Mouse (Mus musculus): Measurements from ENCODE around the gene Fcer2a. TPM values are rescaled to one million over a fixed set of nuclear protein-coding genes. Genes with fewer than 3 reads are reported as not detected.

Gene Fcer2a
- total RNA-seq, 2 experiments from 2014 or later = 0.34 TPM; not detected in 1

DNA sequence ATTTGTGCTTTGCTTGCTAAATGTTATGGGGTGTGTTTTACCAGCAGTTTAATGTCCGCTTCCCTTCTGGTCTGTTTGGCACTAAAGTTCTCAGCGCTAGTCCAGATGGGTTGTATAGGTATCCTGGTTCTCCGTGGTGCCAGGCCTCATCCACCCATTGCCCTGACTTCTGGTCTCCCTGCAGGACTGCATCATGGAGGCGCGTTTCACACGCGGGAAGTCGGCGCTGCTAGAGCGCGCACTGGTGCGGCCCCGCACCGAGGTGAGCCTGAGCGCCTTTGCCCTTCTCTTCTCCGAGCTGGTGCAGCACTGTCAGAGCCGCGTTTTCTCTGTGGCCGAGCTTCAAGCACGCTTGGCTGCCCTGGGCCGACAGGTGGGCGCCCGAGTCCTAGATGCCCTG lies 15.1 kb downstream of the Fcer2a start:
- no peak for DNase-seq
- intact Hi-C loops (cut with DNase I) = loop anchor here (5.0 to 10.0 kb wide), 3 partner anchors 57 to 324 kb away; partner anchors contain the start of genes A430078G23Rik, Pet100, Pex11g and Xab2

GRCm38 (mm10) chr8:3676993-3677579 lies 16.9 kb downstream of the Fcer2a start:
- intact Hi-C loops (cut with DNase I) = loop anchor here (5.0 to 10.0 kb wide), 3 partner anchors 55 to 322 kb away; partner anchors contain the start of genes A430078G23Rik, Pet100, Pex11g and Xab2
- DNase-seq = peak in 1 of 2 experiments; percentile 10

GRCm38 (mm10) chr8:3676131-3676992 lies 17.6 kb downstream of the Fcer2a start, which contains the start of gene Trappc5:
Trappc5 (plus strand) TSS chr8:3676299.
- intact Hi-C loops (cut with DNase I) = loop anchor here (5.0 to 10.0 kb wide), 3 partner anchors 54 to 322 kb away; partner anchors contain the start of genes A430078G23Rik, Pet100, Pex11g and Xab2
- DNase-seq = peak; percentile 94 to 96

DNA sequence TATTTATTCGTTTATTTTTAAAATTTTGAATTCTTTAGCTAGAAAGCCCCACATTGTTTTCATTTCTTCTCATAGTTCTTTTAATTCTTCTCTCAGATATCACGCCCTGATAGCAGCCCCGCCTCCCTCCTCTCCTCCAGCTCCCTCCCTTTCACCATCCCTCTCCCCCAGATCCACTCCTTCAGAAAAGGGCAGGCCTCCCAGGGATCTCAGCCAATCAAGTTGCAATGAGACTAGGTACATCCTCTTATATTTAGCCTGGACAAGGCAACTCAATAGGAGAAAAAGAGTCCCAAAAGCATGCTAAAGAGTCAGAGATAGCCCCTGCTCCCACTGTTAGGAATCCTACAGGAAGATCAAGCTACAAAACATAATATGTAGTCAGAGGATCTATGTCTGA lies 19.3 kb downstream of the Fcer2a start:
- intact Hi-C loops (cut with DNase I) = loop anchor here (5.0 to 10.0 kb wide), 3 partner anchors 52 to 320 kb away; partner anchors contain the start of genes A430078G23Rik, Pet100, Pex11g and Xab2
- no peak for DNase-seq

DNA sequence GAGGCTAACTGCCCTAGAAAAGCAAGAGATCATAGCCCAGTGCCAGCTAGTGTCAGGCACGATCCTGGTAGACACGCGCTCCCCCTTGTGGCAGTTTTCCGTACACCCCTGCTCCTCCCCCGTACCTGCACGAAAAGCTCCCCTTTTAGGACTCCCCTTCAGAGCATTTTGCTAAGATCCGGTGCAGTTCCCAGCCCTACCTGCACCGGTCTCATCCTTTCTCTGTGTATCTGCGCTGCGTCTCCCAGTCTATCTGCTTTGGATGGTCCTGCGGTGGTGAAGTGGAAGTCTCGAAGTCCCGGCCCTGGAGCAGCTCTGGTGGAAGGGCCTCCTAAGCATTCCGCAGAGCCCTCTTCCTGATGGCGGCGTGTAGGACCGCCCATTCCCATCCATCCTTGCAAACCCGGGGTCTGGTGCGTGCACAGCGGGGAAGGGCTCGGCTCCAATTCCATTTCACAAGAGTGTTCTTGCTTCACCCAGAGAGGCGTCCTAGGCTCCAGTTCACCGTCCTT lies 21.9 kb downstream of the Fcer2a start, which contains the start of gene Fcor:
TSS of gene Fcor (minus strand) at position 383 of the 512 bp plus-strand sequence.
- DNase-seq = peak; percentile 78 to 88
- intact Hi-C loops (cut with DNase I) = loop anchor here (1.0 to 10.0 kb wide), 3 partner anchors 113 to 317 kb away; partner anchors contain the start of genes A430078G23Rik and Pex11g

DNA sequence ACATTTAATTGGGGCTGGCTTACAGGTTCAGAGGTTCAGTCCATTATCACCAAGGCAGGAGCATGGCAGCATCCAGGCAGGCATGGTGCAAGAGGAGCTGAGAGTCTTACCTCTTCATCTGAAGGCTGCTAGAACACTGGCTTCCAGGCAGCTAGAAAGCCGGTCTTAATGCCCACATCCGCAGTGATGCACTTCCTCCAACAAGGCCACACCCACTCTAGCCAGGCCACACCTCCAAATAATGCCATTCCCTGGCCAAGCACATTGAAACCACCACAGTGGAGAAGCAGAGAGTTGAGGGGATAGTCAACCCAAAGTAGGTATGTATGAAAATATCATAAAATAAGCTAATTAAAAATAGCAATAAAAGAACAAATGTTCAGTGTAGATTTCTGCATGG lies 23.6 kb downstream of the Fcer2a start:
- DNase-seq = no peak
- intact Hi-C loops (cut with DNase I) = loop anchor here (10.0 kb wide), 2 partner anchors 206 to 316 kb away; partner anchors contain the start of genes A430078G23Rik and Pex11g

DNA sequence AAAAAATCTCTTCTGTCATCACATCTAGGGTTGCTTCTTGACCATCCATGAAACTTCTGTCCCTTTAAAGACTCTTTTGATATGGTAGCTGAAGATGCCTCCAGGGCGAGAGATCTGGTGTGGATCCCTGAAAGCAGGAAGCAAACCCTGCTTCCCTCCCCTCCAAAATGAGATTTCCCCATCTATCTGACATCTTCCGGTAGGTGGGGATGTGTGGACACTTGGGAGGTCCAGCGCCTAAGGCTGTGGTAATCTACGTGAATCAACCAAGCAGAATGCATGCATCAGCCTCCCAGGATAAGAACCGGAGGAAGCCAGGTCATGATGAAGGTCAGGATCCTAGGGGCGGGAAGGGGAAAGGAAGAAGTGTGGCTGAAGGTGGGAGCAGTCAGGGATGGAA lies 28.5 kb downstream of the Fcer2a start, which contains the start of gene Mcemp1:
TSS of gene Mcemp1 (plus strand) at position 248 of the 400 bp plus-strand sequence.
- intact Hi-C loops (cut with DNase I) = no loop called here
- no peak for DNase-seq

DNA sequence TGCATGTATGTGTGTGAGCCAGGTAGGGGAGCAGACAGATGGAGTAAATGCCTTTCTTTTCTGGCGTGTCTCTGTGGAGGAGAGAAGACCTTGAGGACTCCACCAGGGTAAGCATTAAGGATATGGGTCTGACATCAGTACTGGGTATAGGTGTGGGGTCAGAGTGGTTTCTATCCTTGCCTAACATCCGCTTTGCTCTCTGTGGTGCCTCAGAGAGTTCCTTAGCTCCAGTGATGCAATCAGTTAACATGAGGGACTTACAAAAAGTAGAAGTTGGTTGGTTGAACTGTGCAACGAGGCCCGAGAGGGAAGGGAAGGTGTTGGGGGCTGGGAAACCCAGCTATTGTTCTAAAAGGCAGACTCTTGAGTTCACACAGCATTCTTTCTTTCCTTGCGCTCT lies 29.6 kb downstream of the Fcer2a start:
- DNase-seq = no peak
- intact Hi-C loops (cut with DNase I) = no loop called here

- intact Hi-C loops (cut with DNase I) = no loop called here
- no peak for DNase-seq
Measured at GRCm38 (mm10) chr8:3660889-3661288, 33.1 kb downstream of the Fcer2a start.

- no peak for DNase-seq
- intact Hi-C loops (cut with DNase I) = no loop called here
Measured at GRCm38 (mm10) chr8:3656725-3657381, 37.1 kb downstream of the Fcer2a start.

GRCm38 (mm10) chr8:3655526-3655925 lies 38.4 kb downstream of the Fcer2a start, which contains the start of gene Retn:
Retn (plus strand) TSS chr8:3655770.
- no peak for DNase-seq
- intact Hi-C loops (cut with DNase I) = no loop called here

DNA sequence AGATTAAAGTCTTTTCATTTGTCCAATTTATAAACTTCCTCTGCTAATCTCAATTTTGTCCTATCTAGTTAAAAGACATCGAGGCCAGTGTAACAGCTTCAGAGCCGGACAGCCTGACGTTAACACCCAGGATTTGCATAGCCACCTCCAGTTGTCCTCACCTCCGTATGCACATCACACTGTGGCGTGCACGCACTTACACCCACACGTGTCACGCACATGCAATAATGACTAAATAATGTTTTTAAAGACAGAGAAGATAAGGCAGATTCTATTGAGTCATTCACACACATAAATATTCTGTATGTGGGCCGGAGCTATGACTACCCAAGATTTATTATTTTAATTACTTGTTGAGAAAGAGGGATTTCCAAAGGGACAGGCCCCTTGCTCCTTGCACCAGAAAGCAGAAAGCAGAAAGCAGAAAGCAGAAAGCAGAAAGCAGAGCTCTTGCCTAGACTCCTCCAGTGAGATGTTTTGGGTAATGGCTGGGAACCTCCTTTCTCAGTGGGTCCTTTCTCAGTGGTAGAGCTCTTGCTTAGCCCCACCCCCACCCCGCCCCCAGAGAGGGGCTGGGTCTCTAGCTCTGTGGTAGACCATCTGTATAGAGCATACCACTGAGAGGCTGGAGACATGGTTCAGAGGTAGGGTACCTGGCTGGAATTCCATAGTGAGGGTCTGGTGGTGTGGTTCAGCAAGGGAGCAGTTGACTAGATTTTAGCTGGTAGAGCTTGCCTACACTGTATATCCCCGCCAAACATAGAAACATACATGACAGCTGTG lies 39.1 kb downstream of the Fcer2a start:
- DNase-seq = no peak
- intact Hi-C loops (cut with DNase I) = no loop called here

- no peak for DNase-seq
- intact Hi-C loops (cut with DNase I) = no loop called here
Measured at GRCm38 (mm10) chr8:3652845-3653244, 41.1 kb downstream of the Fcer2a start.

- no peak for DNase-seq
- intact Hi-C loops (cut with DNase I) = no loop called here
Measured at GRCm38 (mm10) chr8:3648990-3649389, 45.0 kb downstream of the Fcer2a start.

- DNase-seq = no peak
- intact Hi-C loops (cut with DNase I) = no loop called here
Measured at GRCm38 (mm10) chr8:3648268-3648667, 45.7 kb downstream of the Fcer2a start.

DNA sequence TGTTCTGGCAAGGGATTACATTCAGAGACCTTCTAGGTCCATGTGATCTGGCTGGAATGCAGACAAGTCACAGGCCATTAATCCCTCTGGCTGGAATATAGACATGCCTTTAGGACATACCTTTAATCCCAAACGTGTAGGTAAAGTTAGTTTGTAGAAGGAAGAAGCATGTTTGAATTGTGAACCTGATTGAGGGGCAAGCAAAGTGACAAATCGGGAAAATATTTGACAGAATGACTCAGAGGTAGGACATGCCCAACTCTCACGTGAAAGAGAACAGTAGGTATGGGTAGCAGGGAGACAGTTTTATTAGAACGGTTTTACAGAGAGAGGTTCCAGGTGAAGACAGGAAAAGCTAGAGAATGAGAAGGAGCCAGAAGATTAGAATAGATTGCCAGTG lies 46.4 kb downstream of the Fcer2a start:
- intact Hi-C loops (cut with DNase I) = no loop called here
- no peak for DNase-seq

- DNase-seq = no peak
- intact Hi-C loops (cut with DNase I) = no loop called here
Measured at GRCm38 (mm10) chr8:3646824-3647531, 47.0 kb downstream of the Fcer2a start.

DNA sequence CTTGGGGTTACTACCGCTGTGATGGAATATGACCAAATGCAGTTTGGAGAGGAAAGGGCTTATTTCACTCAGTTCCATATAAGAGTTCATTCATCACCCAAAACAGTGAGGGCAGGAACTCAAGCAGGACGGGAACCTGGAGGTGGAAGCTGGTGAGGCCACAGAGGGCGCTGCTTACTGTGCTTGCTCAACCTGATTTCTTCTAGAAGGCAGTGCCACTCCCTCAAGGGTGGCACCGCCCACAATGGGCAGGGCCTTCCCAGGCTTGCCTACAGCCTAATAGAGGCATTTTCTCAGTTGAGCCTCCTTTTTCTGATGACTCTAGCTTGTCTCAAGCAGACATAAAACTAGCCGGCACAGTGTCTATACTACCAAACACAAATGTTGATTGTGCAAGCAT lies 48.2 kb downstream of the Fcer2a start:
- DNase-seq = peak in 1 of 2 experiments; percentile 36
- intact Hi-C loops (cut with DNase I) = no loop called here

Data from heart, postnatal 14 days (tissue).